Mouse (Mus musculus): ENCODE measurements around the gene F11r. TPM values are rescaled to one million over a fixed set of nuclear protein-coding genes. Genes with fewer than 3 reads are reported as not detected.
"Not testable (repeated sequence)": the region's sequence is repeated elsewhere in the genome, so short reads cannot be mapped to it uniquely, and the experiment has no call there.

F11r gene
- polyA plus RNA-seq, 1 experiment from 2014 or later: 88.7 TPM

- WGBS: 84% methylated on average over 5 of the region's 5 CpGs
- H3K4me1 ChIP-seq (replicated peaks; ENCODE audit: control insufficient read depth, insufficient read depth, low read length): no peaks in the 10 kb centered on the region; the same call in 1 of the 2 replicates
- no peaks in the 10 kb centered on the region for H3K9me3 ChIP-seq (ENCODE audit: control insufficient read depth, low read length)
- H3K4me2 ChIP-seq (ENCODE audit: low read length): no peak overlapping the region
- no peak overlapping the region for H3K27ac ChIP-seq (ENCODE audit: low read depth)
- DNase-seq (ENCODE audit: low spot score): no peak
- H3K36me3 ChIP-seq (ENCODE audit: control insufficient read depth, insufficient read depth, low read length): no peaks in the 10 kb centered on the region
- H3K9ac ChIP-seq (ENCODE audit: low read length): no peak overlapping the region
- H3K27me3 ChIP-seq (replicated peaks; ENCODE audit: control insufficient read depth, insufficient read depth, low read length): no peaks in the 10 kb centered on the region
- ATAC-seq (replicated peaks; ENCODE audit: low FRiP score, low TSS enrichment, low read depth): no peak
- no peak overlapping the region for H3K4me3 ChIP-seq (ENCODE audit: low read depth, low read length)
Observed at GRCm38 (mm10) chr1:171470896-171471295, 33.6 kb downstream of the F11r start.

GRCm38 (mm10) chr1:171471452-171471851 lies 34.1 kb downstream of the F11r start:
- H3K9ac ChIP-seq (ENCODE audit: low read length): no peak overlapping the region
- H3K36me3 ChIP-seq (ENCODE audit: control insufficient read depth, insufficient read depth, low read length): no peaks in the 10 kb centered on the region
- H3K27me3 ChIP-seq (replicated peaks; ENCODE audit: control insufficient read depth, insufficient read depth, low read length): no peaks in the 10 kb centered on the region
- ATAC-seq (replicated peaks; ENCODE audit: low FRiP score, low TSS enrichment, low read depth) (no peak), DNase-seq (ENCODE audit: low spot score) (no peak)
- WGBS: 65% methylated on average over 1 of the region's 1 CpGs
- no peak overlapping the region for H3K27ac ChIP-seq (ENCODE audit: low read depth)
- H3K9me3 ChIP-seq (ENCODE audit: control insufficient read depth, low read length): no peaks in the 10 kb centered on the region
- no peak overlapping the region for H3K4me2 ChIP-seq (ENCODE audit: low read length)
- no peak overlapping the region for H3K4me3 ChIP-seq (ENCODE audit: low read depth, low read length)
- H3K4me1 ChIP-seq (replicated peaks; ENCODE audit: control insufficient read depth, insufficient read depth, low read length): no peaks in the 10 kb centered on the region; the same call in 1 of the 2 replicates

GRCm38 (mm10) chr1:171471941-171472340 lies 34.6 kb downstream of the F11r start:
- 90% methylated on average over 8 of the region's 8 CpGs for WGBS
- not testable (repeated sequence) for H3K27me3 ChIP-seq (replicated peaks; ENCODE audit: control insufficient read depth, insufficient read depth, low read length); ATAC-seq (replicated peaks; ENCODE audit: low FRiP score, low TSS enrichment, low read depth); H3K9ac ChIP-seq (ENCODE audit: low read length); H3K4me3 ChIP-seq (ENCODE audit: low read depth, low read length); H3K9me3 ChIP-seq (ENCODE audit: control insufficient read depth, low read length); H3K36me3 ChIP-seq (ENCODE audit: control insufficient read depth, insufficient read depth, low read length); DNase-seq (ENCODE audit: low spot score); H3K27ac ChIP-seq (ENCODE audit: low read depth); H3K4me2 ChIP-seq (ENCODE audit: low read length); H3K4me1 ChIP-seq (replicated peaks; ENCODE audit: control insufficient read depth, insufficient read depth, low read length)

GRCm38 (mm10) chr1:171473506-171473905 lies 36.2 kb downstream of the F11r start:
- no peaks in the 10 kb centered on the region; the same call in 1 of the 2 replicates for H3K4me1 ChIP-seq (replicated peaks; ENCODE audit: control insufficient read depth, insufficient read depth, low read length)
- no peak overlapping the region for H3K27ac ChIP-seq (ENCODE audit: low read depth)
- H3K4me3 ChIP-seq (ENCODE audit: low read depth, low read length): no peak overlapping the region
- DNase-seq (ENCODE audit: low spot score) (no peak), ATAC-seq (replicated peaks; ENCODE audit: low FRiP score, low TSS enrichment, low read depth) (no peak)
- 47% methylated on average over 4 of the region's 4 CpGs for whole genome bisulfite sequencing
- no peak overlapping the region for H3K9ac ChIP-seq (ENCODE audit: low read length)
- H3K27me3 ChIP-seq (replicated peaks; ENCODE audit: control insufficient read depth, insufficient read depth, low read length): no peaks in the 10 kb centered on the region
- no peaks in the 10 kb centered on the region for H3K36me3 ChIP-seq (ENCODE audit: control insufficient read depth, insufficient read depth, low read length)
- no peaks in the 10 kb centered on the region for H3K9me3 ChIP-seq (ENCODE audit: control insufficient read depth, low read length)
- no peak overlapping the region for H3K4me2 ChIP-seq (ENCODE audit: low read length)

- no peak overlapping the region for H3K4me3 ChIP-seq (ENCODE audit: low read depth, low read length)
- DNase-seq (ENCODE audit: low spot score): no peak
- H3K4me2 ChIP-seq (ENCODE audit: low read length): no peak overlapping the region
- no peaks in the 10 kb centered on the region for H3K27me3 ChIP-seq (replicated peaks; ENCODE audit: control insufficient read depth, insufficient read depth, low read length)
- 67% methylated on average over 9 of the region's 9 CpGs for WGBS
- no peaks in the 10 kb centered on the region; the same call in 1 of the 2 replicates for H3K4me1 ChIP-seq (replicated peaks; ENCODE audit: control insufficient read depth, insufficient read depth, low read length)
- no peaks in the 10 kb centered on the region for H3K36me3 ChIP-seq (ENCODE audit: control insufficient read depth, insufficient read depth, low read length)
- ATAC-seq (replicated peaks; ENCODE audit: low FRiP score, low TSS enrichment, low read depth): no peak
- H3K9me3 ChIP-seq (ENCODE audit: control insufficient read depth, low read length): no peaks in the 10 kb centered on the region
- no peak overlapping the region for H3K27ac ChIP-seq (ENCODE audit: low read depth)
- no peak overlapping the region for H3K9ac ChIP-seq (ENCODE audit: low read length)
Observed at GRCm38 (mm10) chr1:171473920-171474640, 36.7 kb downstream of the F11r start.

- Histone ChIP-seq H3K4me1 (replicated peaks; ENCODE audit: control insufficient read depth, insufficient read depth, low read length) (no peaks in the 10 kb centered on the region), H3K9me3 (ENCODE audit: control insufficient read depth, low read length) (peaks cover 3% of the 10 kb centered on the region; the same call in 1 of the 2 replicates), H3K4me3 (ENCODE audit: low read depth, low read length) (no peak overlapping the region), H3K36me3 (ENCODE audit: control insufficient read depth, insufficient read depth, low read length) (no peaks in the 10 kb centered on the region), H3K27me3 (replicated peaks; ENCODE audit: control insufficient read depth, insufficient read depth, low read length) (no peaks in the 10 kb centered on the region), H3K9ac (ENCODE audit: low read length) (no peak overlapping the region), H3K27ac (ENCODE audit: low read depth) (no peak overlapping the region), H3K4me2 (ENCODE audit: low read length) (no peak overlapping the region)
- WGBS: 60% methylated on average over 8 of the region's 8 CpGs
- no peak for DNase-seq (ENCODE audit: low spot score)
- ATAC-seq (replicated peaks; ENCODE audit: low FRiP score, low TSS enrichment, low read depth): no peak
Observed at GRCm38 (mm10) chr1:171477123-171477522, 39.8 kb downstream of the F11r start.

- ATAC-seq (replicated peaks; ENCODE audit: low FRiP score, low TSS enrichment, low read depth) (peak; percentile 92), DNase-seq (ENCODE audit: low spot score) (peak; percentile 80)
- peak overlapping the region; percentile 25 for H3K4me3 ChIP-seq (ENCODE audit: low read depth, low read length)
- peak overlapping the region; percentile 25; the same call in 1 of the 2 replicates for H3K9ac ChIP-seq (ENCODE audit: low read length)
- H3K27me3 ChIP-seq (replicated peaks; ENCODE audit: control insufficient read depth, insufficient read depth, low read length): no peaks in the 10 kb centered on the region
- H3K36me3 ChIP-seq (ENCODE audit: control insufficient read depth, insufficient read depth, low read length): no peaks in the 10 kb centered on the region
- peak overlapping the region; percentile 69 for H3K27ac ChIP-seq (ENCODE audit: low read depth)
- peaks cover 6% of the 10 kb centered on the region for H3K9me3 ChIP-seq (ENCODE audit: control insufficient read depth, low read length)
- 45% methylated on average over 27 of the region's 27 CpGs for WGBS
- no peaks in the 10 kb centered on the region for H3K4me1 ChIP-seq (replicated peaks; ENCODE audit: control insufficient read depth, insufficient read depth, low read length)
- H3K4me2 ChIP-seq (ENCODE audit: low read length): peak overlapping the region; percentile 41
Observed at GRCm38 (mm10) chr1:171477758-171478545, 40.6 kb downstream of the F11r start.

GRCm38 (mm10) chr1:171478968-171479367 lies 41.6 kb downstream of the F11r start:
- ATAC-seq (replicated peaks; ENCODE audit: low FRiP score, low TSS enrichment, low read depth) (no peak; the same call in 1 of the 2 replicates), DNase-seq (ENCODE audit: low spot score) (peak; percentile 81)
- Histone ChIP-seq H3K4me1 (replicated peaks; ENCODE audit: control insufficient read depth, insufficient read depth, low read length) (no peaks in the 10 kb centered on the region), H3K4me3 (ENCODE audit: low read depth, low read length) (no peak overlapping the region), H3K36me3 (ENCODE audit: control insufficient read depth, insufficient read depth, low read length) (no peaks in the 10 kb centered on the region), H3K27me3 (replicated peaks; ENCODE audit: control insufficient read depth, insufficient read depth, low read length) (no peaks in the 10 kb centered on the region), H3K9me3 (ENCODE audit: control insufficient read depth, low read length) (peaks cover 9% of the 10 kb centered on the region), H3K27ac (ENCODE audit: low read depth) (no peak overlapping the region), H3K9ac (ENCODE audit: low read length) (no peak overlapping the region), H3K4me2 (ENCODE audit: low read length) (no peak overlapping the region)
- WGBS: 53% methylated on average over 2 of the region's 2 CpGs

Measured in intestine, embryonic 14.5 days (tissue).